Mouse (Mus musculus) intestine, postnatal 0 days (tissue): ENCODE results near the gene Atp6v1a. TPM values are rescaled to one million over a fixed set of nuclear protein-coding genes. Genes with fewer than 3 reads are reported as not detected.

Experiments
- ATAC-seq: fragments of 200-750 bp; cut with Nextera tagmentation; 2 replicates; pipeline ENCODE4 v1.8.0; 2017; ENCODE audit warnings: mild to moderate bottlenecking, moderate TSS enrichment, moderate library complexity
- H3K27ac ChIP-seq: fragments of 300-500 bp; sonication (generic); 2 replicates; pipeline ENCODE4 v1.5.1; 2014; ENCODE audit warnings: mild to moderate bottlenecking, low read depth, low read length, moderate library complexity
- H3K27me3 ChIP-seq: fragments of 300-500 bp; sonication (generic); replicated peaks from 2 replicates; pipeline ENCODE4 v1.6.1; 2014; ENCODE audit warnings: low read length, mixed read lengths; ENCODE audit not compliant: control insufficient read depth, insufficient read depth
- H3K36me3 ChIP-seq: fragments of 300-500 bp; sonication (generic); 2 replicates; pipeline ENCODE4 v1.6.1; 2014; ENCODE audit warnings: mild to moderate bottlenecking, moderate library complexity; ENCODE audit not compliant: control insufficient read depth, insufficient read depth
- H3K4me1 ChIP-seq: fragments of 300-500 bp; sonication (generic); replicated peaks from 2 replicates; pipeline ENCODE4 v1.6.1; 2014; ENCODE audit warnings: antibody characterized with exemption, low read length, mixed read lengths; ENCODE audit not compliant: control insufficient read depth, insufficient read depth
- H3K4me2 ChIP-seq: fragments of 300-500 bp; sonication (generic); replicated peaks from 2 replicates; pipeline ENCODE4 v1.6.1; 2014; ENCODE audit warnings: low read depth, mild to moderate bottlenecking, moderate library complexity
- H3K4me3 ChIP-seq: fragments of 300-500 bp; sonication (generic); 2 replicates; pipeline ENCODE4 v1.5.1; 2014; ENCODE audit warnings: low read depth, low read length
- H3K9ac ChIP-seq: fragments of 300-500 bp; sonication (generic); 2 replicates; pipeline ENCODE4 v1.6.1; 2014; ENCODE audit warnings: mild to moderate bottlenecking, low read depth, low read length
- H3K9me3 ChIP-seq: fragments of 300-500 bp; sonication (generic); 2 replicates; pipeline ENCODE4 v1.6.1; 2016; ENCODE audit warnings: mixed run types; ENCODE audit not compliant: control insufficient read depth
- CTCF ChIP-seq: sonication (generic); IDR thresholded peaks from 2 replicates; pipeline ENCODE4 v1.5.1; 2016; ENCODE audit warnings: low read depth, mild to moderate bottlenecking, control low read depth, antibody characterized with exemption, moderate library complexity
- WGBS: fragments of 180-500 bp; shearing (Covaris S2); extraction: QIAGEN DNeasy Blood & Tissue Kit; methylation state at CpG from one replicate; pipeline ENCODE4 v1.1.7; 2014; 5-methylcytosine and 5-hydroxymethylcytosine counted together
- polyA plus RNA-seq: library from polyadenylated mRNA; unstranded; fragments of >200 nt; fragmentation: Nextera tagmentation; extraction: Ambion mirVana; gene quantifications from 2 replicates; pipeline ENCODE4 v1.2.1, GENCODE M21; 2015

Atp6v1a gene
- polyA plus RNA-seq, 1 experiment from 2014 or later, result 60.7 TPM

- 63% methylated on average over 4 of the region's 4 CpGs for WGBS
- no peak for TF ChIP-seq CTCF
These were observed 13.1 kb downstream of the Atp6v1a start for GRCm38 (mm10) chr16:44126437-44126836.

GRCm38 (mm10) chr16:44125436-44125835 lies 14.1 kb downstream of the Atp6v1a start:
- Histone ChIP-seq H3K27me3 (no peaks in the 10 kb centered on the region), H3K4me1 (no peaks in the 10 kb centered on the region), H3K27ac (no peak overlapping the region), H3K4me3 (no peak overlapping the region), H3K9me3 (no peaks in the 10 kb centered on the region), H3K9ac (no peak overlapping the region), H3K36me3 (no peaks in the 10 kb centered on the region), H3K4me2 (no peak overlapping the region)
- 71% methylated on average over 2 of the region's 2 CpGs for WGBS
- no peak for ATAC-seq
- TF ChIP-seq CTCF, result no peak

More at GRCm38 (mm10) chr16:44126437-44126836, 13.1 kb downstream of the Atp6v1a start:
- Histone ChIP-seq H3K36me3 (no peaks in the 10 kb centered on the region), H3K4me1 (no peaks in the 10 kb centered on the region), H3K27me3 (no peaks in the 10 kb centered on the region), H3K9ac (no peak overlapping the region), H3K27ac (no peak overlapping the region), H3K9me3 (no peaks in the 10 kb centered on the region), H3K4me3 (no peak overlapping the region), H3K4me2 (0 out of 2 replicates have a peak overlapping the region, but pooled peaks have one; percentile 6)
- no peak for ATAC-seq

- 83% methylated on average over 1 of the region's 1 CpGs for WGBS
- Histone ChIP-seq H3K4me3 (no peak overlapping the region), H3K9ac (no peak overlapping the region), H3K27me3 (no peaks in the 10 kb centered on the region), H3K4me2 (no peak overlapping the region), H3K27ac (no peak overlapping the region), H3K9me3 (no peaks in the 10 kb centered on the region), H3K4me1 (no peaks in the 10 kb centered on the region), H3K36me3 (no peaks in the 10 kb centered on the region)
- no peak for ATAC-seq
- no peak for TF ChIP-seq CTCF
These were observed 14.8 kb downstream of the Atp6v1a start for GRCm38 (mm10) chr16:44124713-44125112.

GRCm38 (mm10) chr16:44123786-44124185 lies 15.7 kb downstream of the Atp6v1a start:
- Histone ChIP-seq H3K36me3 (no peaks in the 10 kb centered on the region), H3K4me2 (no peak overlapping the region), H3K4me3 (no peak overlapping the region), H3K27me3 (no peaks in the 10 kb centered on the region), H3K9ac (no peak overlapping the region), H3K27ac (no peak overlapping the region), H3K4me1 (no peaks in the 10 kb centered on the region), H3K9me3 (no peaks in the 10 kb centered on the region)
- no peak for ATAC-seq
- 80% methylated on average over 2 of the region's 2 CpGs for WGBS
- TF ChIP-seq CTCF, result no peak

- no peak for ATAC-seq
- H3K4me1 ChIP-seq, result no peaks in the 10 kb centered on the region
- 64% methylated on average over 7 of the region's 7 CpGs for WGBS
- H3K4me2 ChIP-seq, result no peak overlapping the region
- no peaks in the 10 kb centered on the region for H3K27me3 ChIP-seq
- H3K27ac ChIP-seq, result no peak overlapping the region
- no peak overlapping the region for H3K9ac ChIP-seq
- no peaks in the 10 kb centered on the region for H3K9me3 ChIP-seq
- no peak for TF ChIP-seq CTCF
- no peaks in the 10 kb centered on the region for H3K36me3 ChIP-seq
- no peak overlapping the region for H3K4me3 ChIP-seq
These were observed 16.4 kb downstream of the Atp6v1a start for GRCm38 (mm10) chr16:44122982-44123725.

- Histone ChIP-seq H3K4me1 (no peaks in the 10 kb centered on the region), H3K4me2 (no peak overlapping the region), H3K4me3 (no peak overlapping the region), H3K36me3 (no peaks in the 10 kb centered on the region), H3K9ac (no peak overlapping the region), H3K9me3 (no peaks in the 10 kb centered on the region), H3K27ac (no peak overlapping the region), H3K27me3 (no peaks in the 10 kb centered on the region)
- TF ChIP-seq CTCF, result no peak
- WGBS, result 79% methylated on average over 6 of the region's 6 CpGs
- ATAC-seq, result no peak
These were observed 16.9 kb downstream of the Atp6v1a start for GRCm38 (mm10) chr16:44122574-44122973.
